Mouse (Mus musculus): ENCODE data around the gene Bicd2. TPM values are rescaled to one million over a fixed set of nuclear protein-coding genes. Genes with fewer than 3 reads are reported as not detected.

The Bicd2 gene
- 45.2 TPM for polyA plus RNA-seq (2021)

GRCm38 (mm10) chr13:49341012-49341830 is at the start of gene Bicd2:
TSS of gene Bicd2 (plus strand) at chr13:49341585.
- CTCF ChIA-PET, result interaction anchor here (1.1 to 4.3 kb wide), 3 partner anchors 18 to 47 kb away, joined by 3 to 52 read pairs (median 4); no protein-coding TSS in a partner anchor
- no peaks in the 10 kb centered on the region for H3K27me3 ChIP-seq
- POLR2A ChIA-PET, result interaction anchor here (1.8 to 2.0 kb wide), 2 partner anchors 26 to 39 kb away, joined by 6 to 7 read pairs; no protein-coding TSS in a partner anchor
- DNase-seq (ENCODE audit: low read depth, low spot score) (peak; percentile 77), ATAC-seq (peak; percentile 88)
- TF ChIP-seq CTCF (IDR thresholded peaks at IDR 0.05), result no peak
- in situ Hi-C loops (cut with MboI; ENCODE audit: low pct_unique_long_range_greater_than_20kb), result no loop called here

- no peak for DNase-seq (ENCODE audit: low read depth, low spot score)
- ChIA-PET POLR2A (no interaction called here), CTCF (interaction anchor here (1.0 to 1.7 kb wide), 2 partner anchors 26 to 28 kb away, joined by 3 to 8 read pairs; partner anchors contain the start of gene Fgd3)
- no peak for ATAC-seq
- H3K27me3 ChIP-seq, result no peaks in the 10 kb centered on the region
- no peak for TF ChIP-seq CTCF (IDR thresholded peaks at IDR 0.05)
- in situ Hi-C loops (cut with MboI; ENCODE audit: low pct_unique_long_range_greater_than_20kb), result no loop called here
Observed at GRCm38 (mm10) chr13:49291949-49292348, 49.4 kb upstream of the Bicd2 start.

- ChIA-PET CTCF (no interaction called here), POLR2A (interaction anchor here (0.8 to 1.3 kb wide), 2 partner anchors 24 to 29 kb away, joined by 3 read pairs; no protein-coding TSS in a partner anchor)
- DNase-seq (ENCODE audit: low read depth, low spot score) (no peak), ATAC-seq (no peak)
- in situ Hi-C loops (cut with MboI; ENCODE audit: low pct_unique_long_range_greater_than_20kb), result no loop called here
- H3K27me3 ChIP-seq, result no peaks in the 10 kb centered on the region
- TF ChIP-seq CTCF (IDR thresholded peaks at IDR 0.05), result no peak
Observed at GRCm38 (mm10) chr13:49294108-49294507, 47.3 kb upstream of the Bicd2 start.

GRCm38 (mm10) chr13:49296270-49296669 is 45.1 kb upstream of the Bicd2 start:
- ATAC-seq (no peak), DNase-seq (ENCODE audit: low read depth, low spot score) (no peak)
- no peaks in the 10 kb centered on the region for H3K27me3 ChIP-seq
- TF ChIP-seq CTCF (IDR thresholded peaks at IDR 0.05), result no peak
- ChIA-PET CTCF (interaction anchor here (4.7 kb wide), 1 partner anchor 25 kb away, joined by 30 read pairs; the partner anchor contains the start of gene Fgd3), POLR2A (no interaction called here)
- in situ Hi-C loops (cut with MboI; ENCODE audit: low pct_unique_long_range_greater_than_20kb), result no loop called here

- ATAC-seq, result peak; percentile 87
- DNase-seq (ENCODE audit: low read depth, low spot score), result peak; percentile 83
- ChIA-PET POLR2A (interaction anchor here (1.7 to 2.6 kb wide), 2 partner anchors 19 to 23 kb away, joined by 5 to 38 read pairs; partner anchors contain the start of gene Fgd3), CTCF (interaction anchor here (0.8 to 4.7 kb wide), 9 partner anchors 8 to 82 kb away, joined by 3 to 33 read pairs (median 4); partner anchors contain the start of gene Fgd3)
- in situ Hi-C loops (cut with MboI; ENCODE audit: low pct_unique_long_range_greater_than_20kb), result no loop called here
- H3K27me3 ChIP-seq, result no peaks in the 10 kb centered on the region
- no peak for TF ChIP-seq CTCF (IDR thresholded peaks at IDR 0.05)
Observed at GRCm38 (mm10) chr13:49298514-49299381, 42.6 kb upstream of the Bicd2 start.

DNA sequence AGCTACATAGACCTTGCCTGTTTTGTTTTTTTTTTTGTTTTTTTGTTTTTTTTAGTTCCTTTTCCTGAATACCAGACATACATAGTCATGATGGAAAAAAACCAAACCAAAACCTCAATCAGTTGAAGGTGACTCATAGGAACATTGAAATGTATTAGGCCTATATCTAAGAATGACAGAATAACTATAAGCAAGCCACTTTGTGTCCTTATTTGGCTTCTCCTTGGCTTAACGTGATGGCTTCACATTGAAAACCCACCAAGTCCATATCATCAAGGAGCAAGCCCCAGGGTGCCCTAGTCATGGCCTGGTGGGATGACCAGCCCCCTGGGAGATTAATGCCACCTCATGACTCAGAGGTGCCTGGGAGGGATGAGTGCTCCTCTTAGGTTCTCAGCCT is 40.6 kb upstream of the Bicd2 start:
- TF ChIP-seq CTCF (IDR thresholded peaks at IDR 0.05), result no peak
- ChIA-PET CTCF (interaction anchor here (3.8 to 4.7 kb wide), 2 partner anchors 16 to 21 kb away, joined by 30 to 33 read pairs; partner anchors contain the start of gene Fgd3), POLR2A (interaction anchor here (1.1 kb wide), 1 partner anchor 12 kb away, joined by 3 read pairs; no protein-coding TSS in a partner anchor)
- DNase-seq (ENCODE audit: low read depth, low spot score) (no peak), ATAC-seq (no peak)
- in situ Hi-C loops (cut with MboI; ENCODE audit: low pct_unique_long_range_greater_than_20kb), result no loop called here
- no peaks in the 10 kb centered on the region for H3K27me3 ChIP-seq

DNA sequence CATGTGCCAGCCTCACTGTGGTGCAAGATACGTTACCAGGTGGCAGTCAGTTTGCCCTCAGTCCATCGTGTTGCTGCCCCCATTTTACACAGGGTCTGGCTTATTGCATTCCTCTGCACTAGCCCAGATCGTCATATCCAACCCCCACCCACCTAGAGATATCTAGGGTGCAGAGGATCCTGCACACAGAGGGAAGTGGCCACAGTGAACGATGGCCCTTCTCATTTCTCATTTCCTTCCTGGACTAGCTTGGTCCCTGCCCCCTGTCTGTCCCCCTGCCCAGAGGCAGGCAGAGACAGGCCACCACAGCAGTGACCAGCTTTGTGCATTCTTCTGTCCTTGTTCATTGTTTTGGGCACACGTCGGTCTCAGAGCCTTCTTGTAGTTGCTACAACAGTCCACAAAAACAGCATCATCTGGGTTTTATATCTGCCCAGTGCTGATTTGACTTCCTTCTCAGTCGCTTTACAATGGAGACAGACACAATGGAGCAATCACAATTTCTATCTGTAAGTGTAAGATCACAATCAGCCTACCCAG is 34.5 kb upstream of the Bicd2 start:
- in situ Hi-C loops (cut with MboI; ENCODE audit: low pct_unique_long_range_greater_than_20kb), result no loop called here
- CTCF ChIA-PET, result no interaction called here
- no peak for TF ChIP-seq CTCF (IDR thresholded peaks at IDR 0.05)

GRCm38 (mm10) chr13:49307311-49307969 is 33.9 kb upstream of the Bicd2 start:
- in situ Hi-C loops (cut with MboI; ENCODE audit: low pct_unique_long_range_greater_than_20kb), result no loop called here
- no peak for DNase-seq (ENCODE audit: low read depth, low spot score)
- no peak for TF ChIP-seq CTCF (IDR thresholded peaks at IDR 0.05)
- CTCF ChIA-PET, result interaction anchor here (0.9 kb wide), 1 partner anchor 9 kb away, joined by 4 read pairs; no protein-coding TSS in a partner anchor
- no peak for ATAC-seq
- POLR2A ChIA-PET, result no interaction called here
- no peaks in the 10 kb centered on the region for H3K27me3 ChIP-seq

More for the DNA sequence above, 34.5 kb upstream of the Bicd2 start:
- no peaks in the 10 kb centered on the region for H3K27me3 ChIP-seq
- ATAC-seq (no peak), DNase-seq (ENCODE audit: low read depth, low spot score) (no peak)
- POLR2A ChIA-PET, result no interaction called here

GRCm38 (mm10) chr13:49308206-49308605 is 33.2 kb upstream of the Bicd2 start:
- ChIA-PET POLR2A (no interaction called here), CTCF (interaction anchor here (0.9 kb wide), 1 partner anchor 9 kb away, joined by 4 read pairs; no protein-coding TSS in a partner anchor)
- H3K27me3 ChIP-seq, result no peaks in the 10 kb centered on the region
- ATAC-seq (no peak), DNase-seq (ENCODE audit: low read depth, low spot score) (no peak)
- in situ Hi-C loops (cut with MboI; ENCODE audit: low pct_unique_long_range_greater_than_20kb), result no loop called here
- TF ChIP-seq CTCF (IDR thresholded peaks at IDR 0.05), result no peak
